Mouse (Mus musculus) ZHBTc4 (cell line): ENCODE data around the gene Plcb1.
"Not testable (repeated sequence)": the region's sequence is repeated elsewhere in the genome, so short reads cannot be mapped to it uniquely, and the experiment has no call there.

Experiments used
- DNase-seq: peaks from one replicate; pipeline ENCODE4 v3.0.0-alpha.2; 2011; ENCODE audit warnings: low read depth, low spot score

Gene Plcb1

GRCm38 (mm10) chr2:134968380-134968779 lies 182.5 kb downstream of the Plcb1 start:
- DNase-seq, result no peak

- no peak for DNase-seq
These were observed 186.5 kb downstream of the Plcb1 start for GRCm38 (mm10) chr2:134972376-134972775.

GRCm38 (mm10) chr2:134974711-134975110 lies 188.8 kb downstream of the Plcb1 start:
- no peak for DNase-seq

- peak; percentile 6 for DNase-seq
These were observed 191.0 kb downstream of the Plcb1 start for GRCm38 (mm10) chr2:134976796-134977330.

GRCm38 (mm10) chr2:134977641-134978040 lies 191.8 kb downstream of the Plcb1 start:
- DNase-seq, result no peak

GRCm38 (mm10) chr2:134981394-134981793 lies 195.5 kb downstream of the Plcb1 start:
- no peak for DNase-seq

- no peak for DNase-seq
These were observed 199.0 kb downstream of the Plcb1 start for GRCm38 (mm10) chr2:134984884-134985283.

GRCm38 (mm10) chr2:134987978-134988377 lies 202.1 kb downstream of the Plcb1 start:
- DNase-seq, result no peak

GRCm38 (mm10) chr2:134989650-134990292 lies 203.9 kb downstream of the Plcb1 start:
- no peak for DNase-seq

GRCm38 (mm10) chr2:135007134-135007533 lies 221.3 kb downstream of the Plcb1 start:
- DNase-seq, result peak; percentile 45

- not testable (repeated sequence) for DNase-seq
These were observed 222.0 kb downstream of the Plcb1 start for GRCm38 (mm10) chr2:135007885-135008284.

- no peak for DNase-seq
These were observed 224.5 kb downstream of the Plcb1 start for GRCm38 (mm10) chr2:135010371-135010770.

GRCm38 (mm10) chr2:135015501-135015900 lies 229.6 kb downstream of the Plcb1 start:
- DNase-seq, result no peak

GRCm38 (mm10) chr2:135018275-135018674 lies 232.4 kb downstream of the Plcb1 start:
- peak; percentile 3 for DNase-seq

GRCm38 (mm10) chr2:135018708-135019107 lies 232.8 kb downstream of the Plcb1 start:
- DNase-seq, result no peak

- no peak for DNase-seq
These were observed 233.7 kb downstream of the Plcb1 start for GRCm38 (mm10) chr2:135019588-135019987.

- no peak for DNase-seq
These were observed 243.4 kb downstream of the Plcb1 start for GRCm38 (mm10) chr2:135029288-135029687.

GRCm38 (mm10) chr2:135029700-135030099 lies 243.8 kb downstream of the Plcb1 start:
- no peak for DNase-seq

- no peak for DNase-seq
These were observed 249.9 kb downstream of the Plcb1 start for GRCm38 (mm10) chr2:135035640-135036260.

- no peak for DNase-seq
These were observed 262.9 kb downstream of the Plcb1 start for GRCm38 (mm10) chr2:135048791-135049190.

- DNase-seq, result no peak
These were observed 263.4 kb downstream of the Plcb1 start for GRCm38 (mm10) chr2:135049283-135049682.

- DNase-seq, result no peak
These were observed 265.8 kb downstream of the Plcb1 start for GRCm38 (mm10) chr2:135051540-135052288.
